Mouse (Mus musculus): ENCODE data around the gene Dgcr8.

Dgcr8 gene

DNA sequence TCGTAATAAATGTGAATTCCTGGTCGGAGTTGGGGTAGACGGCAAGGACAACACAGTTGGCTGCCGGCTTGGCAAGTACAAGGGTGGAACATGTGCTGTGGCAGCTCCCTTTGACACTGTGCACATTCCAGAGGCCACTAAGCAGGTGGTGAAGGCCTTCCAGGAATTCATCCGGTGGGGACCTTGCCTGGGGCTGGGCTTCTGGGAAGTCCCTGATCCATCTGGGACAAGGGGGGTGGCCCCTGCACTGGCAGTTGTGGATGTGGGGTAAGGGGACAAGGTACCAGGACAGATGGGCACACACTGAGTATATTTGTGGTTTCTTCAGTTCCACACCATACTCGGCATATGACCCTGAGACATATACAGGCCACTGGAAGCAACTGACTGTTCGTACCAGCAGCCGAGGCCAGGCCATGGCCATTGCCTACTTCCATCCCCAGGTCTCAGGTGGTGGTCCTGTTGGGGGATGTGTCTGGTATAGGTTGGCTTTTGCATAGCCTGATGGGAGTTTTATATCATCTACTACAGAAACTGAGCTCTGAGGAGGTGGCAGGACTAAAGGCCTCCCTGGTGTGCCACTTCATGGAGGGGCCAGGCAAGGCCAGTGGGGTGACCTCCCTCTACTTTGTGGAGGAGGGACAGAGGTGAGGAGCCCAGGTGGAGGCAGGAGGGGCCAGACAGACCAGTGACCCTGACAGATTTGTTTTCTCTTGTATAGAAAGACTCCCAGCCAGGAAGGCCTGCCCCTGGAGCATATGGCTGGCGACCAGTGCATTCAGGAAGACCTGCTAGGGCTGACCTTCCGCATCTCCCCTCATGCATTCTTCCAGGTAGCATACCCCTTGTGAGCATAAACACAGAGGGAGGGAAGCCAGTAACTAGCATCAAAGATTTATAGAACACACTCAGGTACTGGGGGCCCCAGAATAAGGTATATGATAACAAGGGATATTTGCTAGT, 37.9 kb downstream of the Dgcr8 start:
- no peak for ATAC-seq (ENCODE audit: insufficient number of reproducible peaks, low FRiP score, low TSS enrichment)

GRCm38 (mm10) chr16:18250231-18250630, 38.8 kb downstream of the Dgcr8 start:
- no peak for ATAC-seq (ENCODE audit: insufficient number of reproducible peaks, low FRiP score, low TSS enrichment)

DNA sequence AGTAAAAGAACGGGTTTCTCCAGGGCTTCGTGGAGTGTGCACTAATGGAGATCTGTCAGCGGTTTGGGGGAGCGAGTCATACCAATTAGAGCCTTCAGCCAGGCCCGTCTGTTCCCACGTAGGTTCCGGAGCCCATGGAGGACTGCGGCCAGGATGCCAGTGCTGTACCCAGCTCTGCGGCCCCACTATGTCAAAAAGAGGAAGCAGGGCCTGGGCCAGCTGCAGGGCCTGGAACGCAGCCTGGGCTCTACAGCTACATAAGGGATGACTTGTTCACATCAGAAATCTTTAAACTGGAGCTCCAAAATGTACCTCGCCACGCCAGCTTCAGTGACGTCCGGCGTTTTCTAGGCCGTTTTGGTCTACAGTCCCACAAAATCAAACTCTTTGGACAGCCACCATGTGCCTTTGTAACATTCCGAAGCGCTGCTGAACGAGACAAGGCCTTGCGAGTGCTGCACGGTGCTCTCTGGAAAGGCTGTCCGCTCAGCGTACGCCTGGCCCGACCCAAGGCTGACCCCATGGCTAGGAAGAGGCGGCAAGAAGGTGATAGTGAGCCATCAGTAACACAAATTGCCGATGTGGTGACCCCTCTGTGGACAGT, 39.6 kb downstream of the Dgcr8 start:
- ATAC-seq (ENCODE audit: insufficient number of reproducible peaks, low FRiP score, low TSS enrichment), result peak; percentile 11; the same call in 1 of the 2 replicates

DNA sequence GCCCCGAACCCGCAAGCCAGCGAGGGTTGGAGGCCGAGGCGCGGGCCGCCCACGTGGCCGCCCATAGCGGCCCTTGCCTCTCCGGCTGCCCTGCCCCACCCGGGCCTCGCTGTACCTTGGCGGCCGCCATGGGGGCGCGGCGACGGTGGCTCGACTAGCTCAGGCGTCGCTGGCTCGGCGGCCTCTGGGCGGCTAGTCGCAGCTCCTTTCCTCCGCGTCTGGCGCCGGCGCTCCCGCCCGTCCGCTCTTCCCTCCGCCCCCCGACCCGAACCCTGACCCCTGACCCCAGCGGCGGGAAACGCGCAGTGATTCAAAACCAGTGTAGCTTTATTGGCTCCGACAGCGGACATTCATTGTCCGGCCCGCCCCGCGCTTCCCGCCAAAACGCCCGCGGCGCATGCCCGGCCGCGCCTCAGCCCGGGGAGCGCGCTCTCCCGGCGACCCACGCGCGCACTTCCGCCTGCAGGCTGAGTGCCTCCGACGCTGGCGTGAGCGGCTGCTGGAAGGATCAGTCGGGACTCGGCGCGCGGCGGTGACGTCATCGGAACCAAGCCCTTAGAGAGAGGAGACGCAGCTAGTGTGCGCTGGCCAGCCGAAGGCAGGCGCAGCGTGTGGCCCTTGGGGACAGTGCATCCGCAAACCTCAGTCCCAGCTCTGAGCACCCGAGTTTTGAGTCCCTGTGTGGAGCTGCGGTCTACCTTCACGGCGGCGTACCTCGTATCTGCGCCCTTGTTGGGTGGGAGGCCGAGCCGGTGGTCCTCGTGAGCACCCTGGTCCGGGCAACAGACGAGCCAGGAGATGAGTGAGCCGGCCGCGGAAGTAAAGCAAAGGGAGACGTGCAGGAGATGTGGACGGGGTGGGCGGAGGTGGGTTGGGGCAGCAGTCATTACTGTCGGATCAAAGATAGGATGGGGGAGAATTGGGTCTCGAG, 40.3 kb downstream of the Dgcr8 start, which contains the start of the genes Trmt2a and Ranbp1:
Gene Trmt2a, plus strand, starts transcription at position 247 of the 931 bp plus-strand sequence.
Gene Ranbp1, minus strand, starts transcription at position 300 of the 931 bp plus-strand sequence.
- ATAC-seq (ENCODE audit: insufficient number of reproducible peaks, low FRiP score, low TSS enrichment), result peak; percentile 88

GRCm38 (mm10) chr16:18247521-18248399, 41.3 kb downstream of the Dgcr8 start:
- peak; percentile 8; the same call in 1 of the 2 replicates for ATAC-seq (ENCODE audit: insufficient number of reproducible peaks, low FRiP score, low TSS enrichment)

- no peak for ATAC-seq (ENCODE audit: insufficient number of reproducible peaks, low FRiP score, low TSS enrichment)
These were observed 47.5 kb downstream of the Dgcr8 start for GRCm38 (mm10) chr16:18241581-18241980.

- no peak for ATAC-seq (ENCODE audit: insufficient number of reproducible peaks, low FRiP score, low TSS enrichment)
These were observed 52.2 kb downstream of the Dgcr8 start for GRCm38 (mm10) chr16:18236676-18237501.

DNA sequence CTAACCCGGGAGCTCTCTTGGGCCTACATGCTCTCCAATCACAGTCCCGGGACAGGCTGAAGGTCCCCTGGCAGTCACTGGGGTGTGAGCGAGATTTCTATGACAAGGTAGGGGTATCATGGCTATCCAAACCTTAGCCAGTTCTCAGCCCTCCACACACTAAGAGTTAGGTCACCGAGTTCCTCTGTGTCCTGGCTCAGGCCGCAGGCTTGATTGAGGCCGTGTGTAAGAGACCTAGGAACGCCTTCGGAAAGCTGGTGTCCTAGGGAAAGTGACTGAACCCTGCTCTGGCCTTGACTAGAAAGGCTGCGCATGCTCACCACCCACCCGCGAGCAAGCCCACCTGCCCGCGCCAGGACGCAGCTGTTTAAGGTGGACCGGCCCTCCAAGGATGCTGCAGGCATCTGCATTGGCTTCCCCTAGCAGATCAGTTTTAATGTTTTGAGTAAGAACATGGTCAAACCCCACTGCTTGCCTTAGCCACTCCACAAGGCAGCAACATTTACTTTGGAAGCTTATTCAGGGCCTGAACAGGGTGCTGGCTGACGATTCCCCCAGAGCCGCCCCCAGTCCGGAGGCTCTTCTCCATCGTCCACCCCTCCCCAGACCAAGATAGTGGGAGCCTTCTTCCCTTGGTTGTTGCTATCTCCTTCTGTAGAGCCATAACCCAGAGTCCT, 53.5 kb downstream of the Dgcr8 start:
- ATAC-seq (ENCODE audit: insufficient number of reproducible peaks, low FRiP score, low TSS enrichment), result peak; percentile 36

- ATAC-seq (ENCODE audit: insufficient number of reproducible peaks, low FRiP score, low TSS enrichment), result peak; percentile 62; the same call in 1 of the 2 replicates
These were observed 54.2 kb downstream of the Dgcr8 start, which contains the start of gene Zdhhc8 for GRCm38 (mm10) chr16:18234671-18235388. Gene Zdhhc8, minus strand, starts transcription at chr16:18235136.

- no peak for ATAC-seq (ENCODE audit: insufficient number of reproducible peaks, low FRiP score, low TSS enrichment)
These were observed 55.0 kb downstream of the Dgcr8 start for GRCm38 (mm10) chr16:18233919-18234670.

GRCm38 (mm10) chr16:18233451-18233850, 55.6 kb downstream of the Dgcr8 start:
- no peak for ATAC-seq (ENCODE audit: insufficient number of reproducible peaks, low FRiP score, low TSS enrichment)

DNA sequence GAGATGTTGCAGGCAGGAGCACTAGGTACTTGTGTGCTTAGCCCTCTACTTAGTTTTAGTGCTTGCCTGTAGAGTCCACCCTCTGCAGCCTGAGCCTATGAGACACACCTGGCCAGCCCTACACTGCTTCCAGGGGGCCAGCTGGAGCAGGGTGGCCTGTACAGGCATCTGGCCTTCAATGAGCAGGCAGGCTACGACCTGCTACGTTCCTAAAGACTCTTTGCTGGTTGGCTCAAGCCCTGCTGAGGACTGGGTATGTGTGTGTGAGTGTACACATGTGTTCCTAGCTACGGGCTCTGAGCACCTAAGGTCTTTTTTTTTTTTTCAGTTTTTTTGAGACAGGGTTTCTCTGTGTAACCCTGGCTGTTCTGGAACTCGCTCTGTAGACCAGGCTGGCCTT, 57.6 kb downstream of the Dgcr8 start:
- ATAC-seq (ENCODE audit: insufficient number of reproducible peaks, low FRiP score, low TSS enrichment), result no peak

- no peak for ATAC-seq (ENCODE audit: insufficient number of reproducible peaks, low FRiP score, low TSS enrichment)
These were observed 58.0 kb downstream of the Dgcr8 start for GRCm38 (mm10) chr16:18231047-18231446.

GRCm38 (mm10) chr16:18230617-18231016, 58.4 kb downstream of the Dgcr8 start:
- no peak for ATAC-seq (ENCODE audit: insufficient number of reproducible peaks, low FRiP score, low TSS enrichment)

DNA sequence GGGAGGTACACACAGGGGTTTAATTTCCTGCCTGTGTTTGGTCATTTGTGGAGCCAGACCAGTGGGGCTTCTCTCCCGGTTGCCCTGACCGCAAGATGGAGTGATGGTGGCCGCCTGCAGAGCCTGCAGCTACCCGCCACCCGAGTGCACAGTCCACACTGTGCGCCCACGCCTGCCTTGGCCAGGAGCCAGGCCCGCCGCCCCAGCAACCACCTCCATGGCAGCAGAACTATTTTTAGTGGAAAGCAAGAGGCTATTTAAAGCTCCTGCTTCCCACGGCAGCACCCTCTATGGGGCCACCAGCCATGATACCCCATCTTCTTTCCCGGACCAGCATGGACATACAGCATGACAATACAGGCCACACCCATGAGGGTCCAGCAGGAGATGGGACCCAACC, 59.4 kb downstream of the Dgcr8 start:
- ATAC-seq (ENCODE audit: insufficient number of reproducible peaks, low FRiP score, low TSS enrichment), result peak; percentile 24

- ATAC-seq (ENCODE audit: insufficient number of reproducible peaks, low FRiP score, low TSS enrichment), result peak; percentile 64
These were observed 60.2 kb downstream of the Dgcr8 start for GRCm38 (mm10) chr16:18228856-18229255.
